Mouse (Mus musculus) heart, embryonic 10.5 days (tissue): ENCODE measurements around the gene Efhd2. TPM values are rescaled to one million over a fixed set of nuclear protein-coding genes. Genes with fewer than 3 reads are reported as not detected.

Experiments
- DNase-seq: peaks from one replicate; pipeline ENCODE4 v3.0.0-alpha.2; 2017; ENCODE audit warnings: low spot score
- H3K27ac ChIP-seq: fragments of 300-500 bp; sonication (generic); 2 replicates; pipeline ENCODE4 v1.5.1; 2016; ENCODE audit warnings: mild to moderate bottlenecking
- H3K27me3 ChIP-seq: fragments of 300-500 bp; sonication (generic); 2 replicates; pipeline ENCODE4 v1.6.1; 2016; ENCODE audit warnings: mild to moderate bottlenecking; ENCODE audit not compliant: poor library complexity, insufficient read depth, severe bottlenecking
- H3K36me3 ChIP-seq: fragments of 300-500 bp; sonication (generic); 2 replicates; pipeline ENCODE4 v1.6.1; 2016; ENCODE audit warnings: mild to moderate bottlenecking, moderate library complexity
- H3K4me1 ChIP-seq: fragments of 300-500 bp; sonication (generic); 2 replicates; pipeline ENCODE4 v1.6.1; 2016; ENCODE audit warnings: mild to moderate bottlenecking
- H3K4me3 ChIP-seq: fragments of 300-500 bp; sonication (generic); 2 replicates; pipeline ENCODE4 v1.5.1; 2016; ENCODE audit warnings: mild to moderate bottlenecking, moderate library complexity
- H3K9me3 ChIP-seq: fragments of 300-500 bp; sonication (generic); 2 replicates; pipeline ENCODE4 v1.6.1; 2016; ENCODE audit warnings: mild to moderate bottlenecking, moderate library complexity
- WGBS: fragments of 180-500 bp; shearing (Covaris S2); methylation state at CpG from one replicate; pipeline ENCODE4 v1.1.7; 2016; 5-methylcytosine and 5-hydroxymethylcytosine counted together
- polyA plus RNA-seq: library from polyadenylated mRNA; unstranded; fragments of >200 nt; fragmentation: Nextera tagmentation; extraction: Ambion mirVana; gene quantifications from 2 replicates; pipeline ENCODE4 v1.2.1, GENCODE M21; 2016

Efhd2 gene
- polyA plus RNA-seq, 1 experiment from 2014 or later = 139 TPM

DNA sequence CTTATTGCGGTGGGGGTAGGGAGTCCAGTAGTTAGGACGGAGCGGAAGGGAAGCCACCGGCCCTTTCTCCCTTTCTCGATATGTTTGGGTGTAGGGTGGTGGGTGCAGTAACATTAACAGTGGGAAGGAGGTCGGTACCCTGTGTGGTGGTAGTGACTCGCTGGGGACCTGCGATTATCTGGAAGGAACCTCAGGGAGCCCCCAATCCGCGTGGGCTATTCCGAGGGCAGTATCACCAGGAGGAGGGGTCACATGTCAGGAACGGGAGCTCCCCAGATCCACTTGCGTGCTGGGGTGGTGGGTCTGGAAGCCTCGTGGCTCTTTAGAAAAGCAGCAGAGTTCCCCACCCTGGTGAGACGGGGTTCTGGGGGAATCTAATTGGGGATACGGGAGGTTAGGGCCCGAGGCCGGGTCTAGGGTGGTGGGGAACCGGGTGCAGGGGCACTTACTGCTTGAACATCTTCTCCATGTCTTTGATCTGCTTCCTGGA is 564 bp downstream of the Efhd2 start:
- Histone ChIP-seq H3K27ac (peak overlapping the region; percentile 93), H3K4me1 (peaks cover 74% of the 10 kb centered on the region), H3K36me3 (peaks cover 30% of the 10 kb centered on the region), H3K4me3 (peak overlapping the region; percentile 74), H3K27me3 (no peaks in the 10 kb centered on the region), H3K9me3 (no peaks in the 10 kb centered on the region)
- WGBS = under 1% methylated on average over 19 of the region's 19 CpGs
- DNase-seq = no peak

DNA sequence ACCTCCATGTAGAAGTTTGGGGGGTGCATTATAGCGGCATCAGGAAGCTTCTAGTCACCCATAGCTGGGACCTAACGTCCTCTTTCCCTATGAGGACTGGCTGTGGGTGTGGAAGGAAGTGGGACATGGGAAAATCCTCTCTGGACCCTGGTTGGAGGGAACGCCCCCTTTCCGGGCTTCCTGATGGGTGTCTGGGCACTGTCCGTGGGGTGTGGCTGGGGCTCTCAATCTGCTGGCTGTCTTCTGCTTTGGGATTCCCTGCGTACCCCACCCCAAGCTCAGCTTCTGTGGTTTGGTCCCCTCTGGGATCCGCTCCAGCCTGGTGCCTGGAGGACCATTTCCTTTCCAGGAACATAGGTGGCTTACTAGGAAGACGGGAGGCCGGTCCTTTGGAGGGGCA is 1.7 kb downstream of the Efhd2 start:
- H3K9me3 ChIP-seq = no peaks in the 10 kb centered on the region
- H3K27ac ChIP-seq = peak overlapping the region; percentile 93
- 56% methylated on average over 9 of the region's 9 CpGs for whole genome bisulfite sequencing
- peaks cover 80% of the 10 kb centered on the region for H3K4me1 ChIP-seq
- DNase-seq = no peak
- no peaks in the 10 kb centered on the region for H3K27me3 ChIP-seq
- H3K36me3 ChIP-seq = peaks cover 41% of the 10 kb centered on the region
- peak overlapping the region; percentile 74 for H3K4me3 ChIP-seq

DNA sequence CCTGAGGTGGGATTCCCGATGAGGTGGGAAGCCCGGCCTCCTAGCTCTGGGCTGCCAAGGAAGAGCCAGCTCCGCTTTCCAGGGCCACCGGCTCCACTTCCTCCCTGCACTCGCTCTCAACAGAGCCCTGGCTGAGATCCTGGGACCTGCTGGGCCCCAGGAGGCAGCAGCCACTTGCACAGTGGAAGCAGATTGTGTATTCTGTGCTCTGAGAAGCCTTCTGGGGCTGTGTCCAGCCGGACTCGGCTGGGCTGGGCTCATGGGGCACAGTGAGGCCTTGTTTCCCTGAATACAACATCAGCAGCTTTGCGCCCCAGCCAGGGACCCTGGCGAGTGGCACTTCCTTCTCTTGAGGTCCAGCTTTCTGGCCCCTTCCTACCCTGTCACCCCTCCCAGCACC is 2.8 kb downstream of the Efhd2 start:
- peak overlapping the region; percentile 74 for H3K4me3 ChIP-seq
- peaks cover 91% of the 10 kb centered on the region for H3K4me1 ChIP-seq

DNA sequence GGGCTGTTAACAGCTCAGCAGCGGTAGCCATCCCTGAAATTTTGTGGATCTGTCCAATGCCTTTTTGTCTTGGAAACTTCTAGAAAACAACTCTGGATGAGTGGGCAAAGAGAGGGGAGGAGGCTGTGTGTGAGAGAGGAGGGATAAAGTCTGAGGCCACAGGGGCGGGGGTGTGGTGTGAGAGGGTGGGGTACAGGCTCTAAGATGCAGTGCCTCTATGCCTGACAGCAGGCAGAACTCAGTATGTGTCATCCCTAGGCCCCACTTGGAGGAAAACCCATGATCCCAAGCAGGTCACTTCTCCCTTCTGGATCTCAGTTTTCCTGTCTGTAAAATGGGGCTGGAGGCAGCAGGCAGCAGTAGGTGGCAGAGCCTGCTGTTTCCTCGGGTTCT is 3.4 kb downstream of the Efhd2 start:
- peak overlapping the region; percentile 50 for H3K27ac ChIP-seq
- peaks cover 45% of the 10 kb centered on the region for H3K36me3 ChIP-seq
- H3K27me3 ChIP-seq = no peaks in the 10 kb centered on the region
- H3K4me3 ChIP-seq = peak overlapping the region; percentile 74
- no peak for DNase-seq
- H3K4me1 ChIP-seq = peaks cover 93% of the 10 kb centered on the region
- WGBS = 89% methylated on average over 3 of the region's 3 CpGs
- no peaks in the 10 kb centered on the region for H3K9me3 ChIP-seq

More for the DNA sequence above, 2.8 kb downstream of the Efhd2 start:
- peaks cover 45% of the 10 kb centered on the region for H3K36me3 ChIP-seq
- H3K27ac ChIP-seq = peak overlapping the region; percentile 50
- H3K9me3 ChIP-seq = no peaks in the 10 kb centered on the region
- no peak for DNase-seq
- 51% methylated on average over 9 of the region's 9 CpGs for WGBS
- no peaks in the 10 kb centered on the region for H3K27me3 ChIP-seq

DNA sequence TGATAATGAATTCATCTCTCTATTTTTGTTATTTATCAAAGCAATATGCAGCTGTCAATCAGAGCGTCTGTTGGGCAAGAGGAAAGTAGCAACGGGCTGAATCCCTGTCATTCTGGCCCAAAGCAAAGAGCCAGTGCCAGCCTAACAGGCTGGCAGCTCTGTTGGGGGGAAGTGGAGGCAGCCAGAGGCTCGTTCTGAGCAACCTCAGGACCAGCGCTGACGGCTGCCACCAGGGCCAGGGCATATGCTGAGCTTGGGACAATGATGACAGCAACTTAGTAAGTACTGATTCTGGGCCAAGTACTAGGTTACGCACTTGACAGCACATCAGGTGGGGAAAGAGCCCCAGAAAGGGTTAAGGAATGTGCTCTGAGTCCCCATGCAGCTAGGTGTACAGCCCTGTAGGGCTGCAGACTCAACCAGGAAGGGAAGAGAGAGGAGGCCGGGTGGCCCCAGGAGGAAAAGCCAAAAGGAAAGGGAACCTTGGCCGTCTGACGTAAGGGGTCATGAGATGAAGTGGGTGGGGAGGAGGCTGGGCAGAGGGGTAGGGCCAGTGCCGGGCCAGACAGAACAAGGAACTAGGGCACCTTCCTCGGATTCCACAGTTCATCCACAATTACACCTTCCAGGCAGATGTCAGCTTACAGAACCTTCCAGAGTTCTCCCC is 3.9 kb downstream of the Efhd2 start:
- no peaks in the 10 kb centered on the region for H3K27me3 ChIP-seq
- H3K27ac ChIP-seq = peak overlapping the region; percentile 50; the same call in 1 of the 2 replicates
- peaks cover 49% of the 10 kb centered on the region for H3K36me3 ChIP-seq
- H3K4me3 ChIP-seq = no peak overlapping the region
- 74% methylated on average over 11 of the region's 11 CpGs for WGBS
- no peaks in the 10 kb centered on the region for H3K9me3 ChIP-seq
- H3K4me1 ChIP-seq = peaks cover 93% of the 10 kb centered on the region
- no peak for DNase-seq

DNA sequence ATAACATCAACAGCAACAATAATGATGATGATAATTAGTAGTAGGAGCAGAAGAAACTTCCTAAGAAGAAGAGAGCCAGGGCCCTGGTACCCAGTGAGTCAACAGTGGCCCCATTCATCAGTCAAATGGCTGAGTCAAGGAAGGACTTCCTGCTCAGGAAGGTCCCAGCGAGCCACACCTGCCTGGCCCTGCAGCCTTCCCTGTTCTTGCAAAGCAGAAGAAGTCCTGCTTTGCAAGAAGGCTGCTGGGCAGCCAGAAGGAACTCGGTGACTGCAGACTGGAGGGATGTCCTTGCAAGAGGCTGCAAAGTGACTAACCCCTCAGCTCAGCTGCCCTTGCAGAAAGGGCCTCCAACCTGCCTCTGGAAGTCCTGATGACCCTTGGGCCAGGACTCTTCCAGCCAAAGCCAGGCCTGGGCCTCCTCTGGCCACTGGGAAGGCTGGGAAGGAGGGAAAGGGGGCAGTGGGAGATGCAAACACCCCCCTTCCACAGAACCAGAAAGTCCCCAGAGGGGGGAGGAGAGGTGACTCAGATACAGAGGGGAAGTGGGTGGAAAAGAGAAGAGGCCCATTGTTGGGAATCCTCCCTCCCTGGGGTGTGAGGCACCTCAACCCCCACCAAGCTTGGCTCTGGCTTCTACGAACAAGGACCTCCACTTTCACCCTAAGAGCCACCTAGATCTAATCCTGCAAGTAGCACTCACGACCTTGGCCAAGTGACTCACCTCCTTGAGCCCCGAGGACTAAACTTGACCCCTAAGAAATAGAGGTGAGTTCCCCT is 5.1 kb downstream of the Efhd2 start:
- H3K27ac ChIP-seq = peak overlapping the region; percentile 74
- 68% methylated on average over 5 of the region's 5 CpGs for WGBS
- DNase-seq = no peak
- H3K4me3 ChIP-seq = peak overlapping the region; percentile 29; the same call in 1 of the 2 replicates
- H3K4me1 ChIP-seq = peaks cover 89% of the 10 kb centered on the region
- H3K27me3 ChIP-seq = no peaks in the 10 kb centered on the region
- peaks cover 59% of the 10 kb centered on the region for H3K36me3 ChIP-seq
- no peaks in the 10 kb centered on the region for H3K9me3 ChIP-seq

DNA sequence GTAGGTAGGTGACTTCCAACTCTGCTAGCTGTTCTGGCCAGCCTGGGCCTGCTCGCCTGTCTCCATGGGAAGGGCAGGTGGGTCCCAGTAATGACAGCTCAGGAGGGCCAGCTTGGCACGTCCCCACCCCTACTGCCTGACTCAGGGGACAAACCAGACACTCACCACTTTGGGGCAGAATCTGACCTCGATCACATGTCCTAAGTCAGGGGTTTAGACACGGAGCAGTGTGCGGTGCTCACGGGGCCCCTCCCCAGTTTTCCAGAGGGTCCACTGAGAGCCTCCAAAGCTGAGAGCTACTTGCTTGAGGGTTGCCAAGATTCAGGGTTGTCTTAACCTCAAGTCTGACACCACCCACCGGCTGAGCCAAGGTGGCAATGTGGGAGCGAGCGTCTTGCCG is 6.7 kb downstream of the Efhd2 start:
- 80% methylated on average over 10 of the region's 10 CpGs for WGBS

DNA sequence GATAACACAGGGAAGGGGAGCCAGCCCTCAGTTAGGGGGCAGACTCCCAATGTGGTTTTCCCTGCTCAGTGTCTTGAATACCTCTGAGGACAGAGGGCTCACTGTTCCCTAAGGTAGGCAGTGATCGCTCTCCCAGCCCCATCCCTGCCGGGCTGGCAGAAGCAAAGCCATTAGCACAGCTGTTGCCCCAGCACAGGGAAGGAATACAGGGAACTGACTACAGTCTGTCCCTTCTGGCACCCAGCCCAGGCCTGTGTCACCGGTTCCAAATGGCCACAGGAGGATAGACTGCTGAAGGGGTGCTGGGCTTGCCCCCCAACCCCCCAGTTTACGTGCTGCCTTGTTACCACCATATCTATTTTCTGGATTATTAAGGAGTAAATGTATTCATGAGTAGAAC is 7.2 kb downstream of the Efhd2 start:
- H3K4me1 ChIP-seq = peaks cover 89% of the 10 kb centered on the region
- H3K4me3 ChIP-seq = peak overlapping the region; percentile 28
- H3K36me3 ChIP-seq = peaks cover 77% of the 10 kb centered on the region
- no peak for DNase-seq
- peak overlapping the region; percentile 85 for H3K27ac ChIP-seq
- 34% methylated on average over 4 of the region's 4 CpGs for WGBS
- H3K27me3 ChIP-seq = no peaks in the 10 kb centered on the region
- no peaks in the 10 kb centered on the region for H3K9me3 ChIP-seq

More for the DNA sequence above, 6.7 kb downstream of the Efhd2 start:
- H3K4me3 ChIP-seq = no peak overlapping the region
- peaks cover 91% of the 10 kb centered on the region for H3K4me1 ChIP-seq
- peak overlapping the region; percentile 85 for H3K27ac ChIP-seq
- peaks cover 71% of the 10 kb centered on the region for H3K36me3 ChIP-seq
- no peak for DNase-seq
- H3K9me3 ChIP-seq = no peaks in the 10 kb centered on the region
- H3K27me3 ChIP-seq = no peaks in the 10 kb centered on the region

DNA sequence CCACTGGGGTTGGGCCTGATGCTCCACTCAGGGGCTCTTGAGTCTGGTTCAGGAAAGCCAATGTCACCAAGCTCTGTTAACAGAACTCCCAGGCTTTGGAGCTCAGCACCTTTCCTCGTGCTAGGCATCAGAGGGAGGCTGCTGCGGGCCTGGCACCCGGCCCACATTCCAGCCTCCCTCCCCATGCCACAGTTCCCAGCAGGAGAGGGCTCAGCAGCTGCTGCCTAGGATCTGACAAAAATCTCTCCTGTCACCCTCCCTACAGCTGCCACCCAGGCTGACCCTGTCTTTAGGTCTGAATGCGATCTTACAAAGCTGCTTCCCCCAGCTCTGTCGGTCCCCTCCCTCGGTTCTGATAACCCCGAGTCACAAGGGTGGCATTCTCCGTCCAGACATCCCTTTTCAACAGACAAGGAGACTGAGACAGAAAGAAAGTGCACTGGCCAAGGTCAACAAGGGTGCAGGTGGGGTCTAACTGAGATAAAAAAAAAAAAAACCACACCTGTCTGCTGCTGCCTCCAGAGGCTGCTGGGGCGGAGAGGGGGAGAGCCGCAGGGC is 7.7 kb downstream of the Efhd2 start:
- no peaks in the 10 kb centered on the region for H3K27me3 ChIP-seq
- no peaks in the 10 kb centered on the region for H3K9me3 ChIP-seq
- 12% methylated on average over 10 of the region's 10 CpGs for WGBS
- H3K4me3 ChIP-seq = peak overlapping the region; percentile 28
- peak overlapping the region; percentile 85 for H3K27ac ChIP-seq
- DNase-seq = no peak
- peaks cover 78% of the 10 kb centered on the region for H3K36me3 ChIP-seq
- H3K4me1 ChIP-seq = peaks cover 84% of the 10 kb centered on the region

DNA sequence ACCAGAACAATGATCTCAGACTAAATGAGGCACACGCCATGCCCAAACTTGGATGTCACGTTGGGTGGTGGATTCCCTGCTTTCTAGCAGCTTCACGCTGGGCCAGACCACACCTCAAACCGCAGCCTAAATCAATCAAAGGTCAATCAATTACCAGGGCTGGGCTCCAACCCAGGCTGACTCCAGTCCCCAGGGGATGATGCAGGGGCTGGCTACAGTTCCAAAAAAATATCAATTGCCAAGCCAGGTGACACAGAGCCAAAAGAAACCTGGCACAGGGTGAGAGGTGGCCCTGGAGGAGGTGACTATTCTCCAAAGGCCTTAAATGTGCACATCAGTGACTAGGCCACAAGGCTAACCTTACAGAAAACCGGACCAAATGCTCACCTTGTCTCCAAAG is 9.1 kb downstream of the Efhd2 start:
- Histone ChIP-seq H3K4me3 (no peak overlapping the region), H3K27me3 (no peaks in the 10 kb centered on the region), H3K9me3 (no peaks in the 10 kb centered on the region), H3K4me1 (peaks cover 70% of the 10 kb centered on the region), H3K36me3 (peaks cover 80% of the 10 kb centered on the region), H3K27ac (no peak overlapping the region)
- no peak for DNase-seq
- 92% methylated on average over 5 of the region's 5 CpGs for WGBS

DNA sequence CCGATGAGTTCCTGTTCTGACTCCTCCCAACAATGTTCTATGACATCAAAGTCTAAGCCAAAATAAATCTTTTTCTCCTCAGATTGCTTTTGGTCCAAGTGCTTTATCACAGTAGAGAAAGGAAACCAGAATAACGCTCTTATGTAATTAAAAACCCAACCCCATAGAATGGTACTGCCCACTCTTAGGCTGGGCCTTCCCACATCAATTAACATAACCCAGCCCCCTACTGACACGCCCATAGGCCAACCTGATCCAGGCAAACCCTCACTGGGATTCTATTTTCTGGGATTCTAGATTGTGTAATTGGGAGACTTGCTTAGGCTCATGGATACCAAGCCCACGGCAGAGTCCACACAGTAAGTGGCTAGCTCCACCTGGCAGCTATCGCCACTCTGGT is 9.7 kb downstream of the Efhd2 start:
- H3K27ac ChIP-seq = no peak overlapping the region
- peaks cover 64% of the 10 kb centered on the region for H3K4me1 ChIP-seq
- WGBS = 92% methylated on average over 5 of the region's 5 CpGs
- peaks cover 80% of the 10 kb centered on the region for H3K36me3 ChIP-seq
- DNase-seq = no peak
- no peak overlapping the region for H3K4me3 ChIP-seq
- H3K9me3 ChIP-seq = no peaks in the 10 kb centered on the region
- H3K27me3 ChIP-seq = no peaks in the 10 kb centered on the region

DNA sequence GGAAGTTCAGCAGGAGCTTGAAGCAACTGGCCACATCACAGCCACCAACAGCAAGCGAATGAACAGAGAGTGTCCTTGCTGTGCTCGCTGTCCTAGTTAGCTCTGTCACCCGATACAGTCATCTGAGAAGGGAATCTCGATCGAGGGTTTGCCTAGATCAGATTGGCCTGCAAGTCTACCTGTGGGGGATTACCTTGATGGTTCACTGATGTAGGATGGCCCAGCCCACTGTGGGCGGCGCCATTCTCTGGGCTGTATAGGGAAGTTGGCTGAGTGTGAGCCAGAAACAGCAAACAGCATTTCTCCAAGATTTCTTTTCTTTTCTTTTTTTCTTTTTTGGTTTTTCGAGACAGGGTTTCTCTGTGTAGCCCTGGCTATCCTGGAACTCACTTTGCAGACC is 10.2 kb downstream of the Efhd2 start:
- no peak overlapping the region for H3K27ac ChIP-seq
- H3K9me3 ChIP-seq = no peaks in the 10 kb centered on the region
- peaks cover 80% of the 10 kb centered on the region for H3K36me3 ChIP-seq
- DNase-seq = no peak
- 92% methylated on average over 8 of the region's 8 CpGs for WGBS
- H3K4me1 ChIP-seq = peaks cover 59% of the 10 kb centered on the region
- no peak overlapping the region for H3K4me3 ChIP-seq
- H3K27me3 ChIP-seq = no peaks in the 10 kb centered on the region

DNA sequence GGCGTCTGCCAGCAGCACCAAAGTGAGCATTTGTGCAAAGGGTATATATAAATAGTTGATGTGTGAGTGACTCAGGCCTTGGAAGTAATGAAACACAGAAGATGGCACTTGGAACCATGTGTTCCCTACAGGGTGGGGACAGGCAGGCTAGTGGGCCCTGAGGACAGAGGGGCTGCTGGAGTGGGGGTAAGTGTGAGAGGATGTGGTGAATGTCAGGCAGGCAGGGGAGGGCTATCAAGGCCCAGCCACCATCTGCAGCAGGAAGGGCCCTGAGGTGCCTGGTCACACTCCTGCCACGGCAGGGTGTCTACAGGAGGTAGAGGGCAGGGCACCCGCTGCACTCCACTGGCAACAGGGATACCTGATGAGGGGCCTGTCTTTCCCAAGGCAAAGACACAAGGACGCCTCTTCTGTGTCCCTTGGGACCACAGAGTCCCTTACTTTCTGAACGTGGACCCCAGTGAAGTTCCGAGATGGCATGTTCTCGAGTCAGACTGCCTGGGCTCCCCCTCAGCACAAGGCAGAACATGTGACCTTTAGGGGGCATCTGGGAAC is 10.9 kb downstream of the Efhd2 start:
- peaks cover 80% of the 10 kb centered on the region for H3K36me3 ChIP-seq
- 84% methylated on average over 7 of the region's 7 CpGs for WGBS
- no peaks in the 10 kb centered on the region for H3K9me3 ChIP-seq
- peak overlapping the region; percentile 37 for H3K27ac ChIP-seq
- H3K4me3 ChIP-seq = no peak overlapping the region
- no peaks in the 10 kb centered on the region for H3K27me3 ChIP-seq
- H3K4me1 ChIP-seq = peaks cover 52% of the 10 kb centered on the region
- no peak for DNase-seq
